ENCODE assay signal across 11 mouse cellular contexts in the genomic region with DNA sequence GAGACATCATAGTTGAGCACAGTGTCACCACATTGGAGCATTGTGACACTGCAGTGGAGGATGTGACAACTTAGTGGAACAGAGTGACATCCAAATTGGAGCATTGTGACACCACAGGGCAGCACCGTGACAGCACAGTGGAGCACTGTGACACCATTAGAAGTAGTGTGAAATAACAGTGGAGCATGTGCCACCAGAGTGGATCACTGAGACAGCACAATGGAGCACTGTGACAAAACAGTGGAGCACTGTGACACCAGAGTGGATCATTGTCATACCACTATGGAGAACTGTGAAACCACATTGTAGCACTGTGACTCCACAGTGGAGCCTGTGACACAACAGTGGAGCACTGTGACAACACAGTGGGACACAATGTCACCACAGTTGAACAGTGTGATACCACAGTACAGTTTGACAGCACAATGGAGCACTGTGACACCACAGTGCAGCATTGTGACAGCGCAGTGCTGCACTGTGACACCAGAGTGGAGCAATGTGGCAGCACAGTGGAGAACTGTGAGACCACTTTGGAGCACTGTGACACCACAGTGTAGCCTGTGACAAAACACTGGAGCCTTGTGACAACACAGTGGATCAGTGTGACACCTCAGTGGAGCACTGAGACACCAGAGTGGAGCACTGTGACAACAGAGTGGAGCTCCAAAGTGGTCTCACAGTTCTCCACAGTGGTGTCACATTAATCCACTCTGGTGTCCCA.
DNase-seq lines count a peak whose midpoint lies in the region.
"Had no signal": no experiment of that assay in that cellular context is flagged by ENCODE, and none has a peak within 500 bp of the region (broad histone marks: within the 10 kb centered on the region; RNA-seq: fewer than 3 reads in every experiment).

No protein-coding gene starts in this region.

- intact Hi-C loops in heart, postnatal 25 days (cut with DNase I): no loop called here

- peak; percentile 80 for DNase-seq in heart, adult 11 months
- DNase-seq in heart, postnatal 25 days (ENCODE audit: low spot score): no peak
- peak; percentile 0 for DNase-seq in layer of hippocampus, adult 11-12 months (ENCODE audit: low spot score)
- no peak for DNase-seq in layer of hippocampus, adult 8-10 months (ENCODE audit: low spot score in 2 of 2)
- DNase-seq in ovary, postnatal 36 days (ENCODE audit: low spot score): peak; percentile 1
- no peak for DNase-seq in ovary, postnatal 10 days (ENCODE audit: low spot score)
- peak; percentile 3 for DNase-seq in gastrocnemius, postnatal 25 days
- DNase-seq: adrenal gland, adult 2 months; cerebellum, adult 9-11 months; lung, postnatal 36 days; right cerebral cortex, postnatal 14 days had no signal

Comparison
In these comparisons a context has a peak if more than half of its experiments do, and no peak if none do; other contexts are left out.
1. DNase-seq: peak in heart, adult 11 months (single experiment), layer of hippocampus, adult 11-12 months (single experiment), ovary, postnatal 36 days (single experiment) and gastrocnemius, postnatal 25 days (single experiment); none in heart, postnatal 25 days (single experiment), layer of hippocampus, adult 8-10 months (0 of 2) and ovary, postnatal 10 days (single experiment).